Mouse (Mus musculus) embryonic facial prominence, embryonic 14.5 days (tissue): Measurements from ENCODE around the gene Ankrd60. TPM values are rescaled to one million over a fixed set of nuclear protein-coding genes. Genes with fewer than 3 reads are reported as not detected.

Source experiments
- ATAC-seq: fragments of 200-750 bp; cut with Nextera tagmentation; 2 replicates; pipeline ENCODE4 v1.8.0; 2017; ENCODE audit warnings: low read depth, moderate number of reproducible peaks, moderate TSS enrichment
- DNase-seq: peaks from one replicate; pipeline ENCODE4 v3.0.0-alpha.2; 2015; ENCODE audit warnings: low spot score
- H3K27ac ChIP-seq: fragments of 300-500 bp; sonication (generic); replicated peaks from 2 replicates; pipeline ENCODE4 v1.5.1; 2014; ENCODE audit warnings: low read depth, mild to moderate bottlenecking, low read length, moderate library complexity
- H3K27me3 ChIP-seq: fragments of 300-500 bp; sonication (generic); replicated peaks from 2 replicates; pipeline ENCODE4 v1.6.1; 2014; ENCODE audit warnings: low read length; ENCODE audit not compliant: control insufficient read depth, insufficient read depth
- H3K36me3 ChIP-seq: fragments of 300-500 bp; sonication (generic); 2 replicates; pipeline ENCODE4 v1.6.1; 2014; ENCODE audit warnings: low read length, mixed read lengths; ENCODE audit not compliant: control insufficient read depth, insufficient read depth
- H3K4me1 ChIP-seq: fragments of 300-500 bp; sonication (generic); 2 replicates; pipeline ENCODE4 v1.6.1; 2014; ENCODE audit warnings: antibody characterized with exemption, low read length; ENCODE audit not compliant: control insufficient read depth, insufficient read depth
- H3K4me2 ChIP-seq: fragments of 300-500 bp; sonication (generic); 2 replicates; pipeline ENCODE4 v1.6.1; 2014; ENCODE audit warnings: low read depth, mild to moderate bottlenecking, low read length, moderate library complexity, mixed read lengths
- H3K4me3 ChIP-seq: fragments of 300-500 bp; sonication (generic); 2 replicates; pipeline ENCODE4 v1.5.1; 2014; ENCODE audit warnings: low read depth, mild to moderate bottlenecking, low read length
- H3K9ac ChIP-seq: fragments of 300-500 bp; sonication (generic); 2 replicates; pipeline ENCODE4 v1.6.1; 2014; ENCODE audit warnings: low read depth, mild to moderate bottlenecking, low read length, moderate library complexity, mixed read lengths
- H3K9me3 ChIP-seq: fragments of 300-500 bp; sonication (generic); 2 replicates; pipeline ENCODE4 v1.6.1; 2016; ENCODE audit warnings: low read length; ENCODE audit not compliant: control insufficient read depth
- WGBS: fragments of 180-500 bp; shearing (Covaris S2); extraction: QIAGEN DNeasy Blood & Tissue Kit; methylation state at CpG from one replicate; pipeline ENCODE4 v1.1.7; 2014; 5-methylcytosine and 5-hydroxymethylcytosine counted together
- polyA plus RNA-seq: library from polyadenylated mRNA; unstranded; fragments of >200 nt; fragmentation: Nextera tagmentation; extraction: Ambion mirVana; gene quantifications from 2 replicates; pipeline ENCODE4 v1.2.1, GENCODE M21; 2014

Ankrd60 gene
- polyA plus RNA-seq, 1 experiment from 2014 or later = not detected

DNA sequence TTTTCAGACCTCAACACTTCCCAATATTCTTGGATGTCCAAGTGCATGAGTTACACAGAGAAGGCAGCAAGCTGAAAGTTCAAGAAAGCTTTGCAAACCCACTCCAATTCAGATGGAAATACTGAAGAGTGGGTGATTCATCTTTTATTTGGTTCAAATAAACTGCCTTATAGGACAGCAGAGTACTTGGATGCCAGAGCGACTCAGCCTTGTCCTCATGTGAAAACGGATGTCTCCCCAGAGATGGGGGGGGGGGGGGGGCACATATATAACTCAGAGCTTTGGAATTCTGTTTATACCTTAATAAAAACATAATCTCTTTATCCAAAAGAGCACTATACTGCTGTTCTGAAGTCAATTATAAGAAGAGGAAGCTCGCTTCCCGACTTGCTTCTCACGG, 9.2 kb upstream of the Ankrd60 start:
- peaks cover 32% of the 10 kb centered on the region for H3K36me3 ChIP-seq

GRCm38 (mm10) chr2:173586118-173586968, 8.2 kb upstream of the Ankrd60 start:
- peaks cover 6% of the 10 kb centered on the region; the same call in 1 of the 2 replicates for H3K4me1 ChIP-seq
- H3K27ac ChIP-seq = peak overlapping the region; percentile 71
- H3K9ac ChIP-seq = peak overlapping the region; percentile 53
- H3K4me3 ChIP-seq = peak overlapping the region; percentile 45
- peaks cover 7% of the 10 kb centered on the region; the same call in 1 of the 2 replicates for H3K9me3 ChIP-seq
- H3K4me2 ChIP-seq = peak overlapping the region; percentile 87
- 1% methylated on average over 68 of the region's 68 CpGs for WGBS
- H3K27me3 ChIP-seq = peaks cover 32% of the 10 kb centered on the region
- DNase-seq (peak; percentile 54), ATAC-seq (peak; percentile 56; the same call in 1 of the 2 replicates)
- H3K36me3 ChIP-seq = peaks cover 24% of the 10 kb centered on the region

More for the DNA sequence above, 9.2 kb upstream of the Ankrd60 start:
- no peak overlapping the region for H3K27ac ChIP-seq
- no peak overlapping the region for H3K4me3 ChIP-seq
- peaks cover 7% of the 10 kb centered on the region; the same call in 1 of the 2 replicates for H3K9me3 ChIP-seq
- DNase-seq (no peak), ATAC-seq (no peak)
- H3K4me1 ChIP-seq = peaks cover 6% of the 10 kb centered on the region; the same call in 1 of the 2 replicates
- no peak overlapping the region for H3K4me2 ChIP-seq
- H3K9ac ChIP-seq = no peak overlapping the region
- H3K27me3 ChIP-seq = peaks cover 32% of the 10 kb centered on the region
- WGBS = 83% methylated on average over 5 of the region's 5 CpGs

DNA sequence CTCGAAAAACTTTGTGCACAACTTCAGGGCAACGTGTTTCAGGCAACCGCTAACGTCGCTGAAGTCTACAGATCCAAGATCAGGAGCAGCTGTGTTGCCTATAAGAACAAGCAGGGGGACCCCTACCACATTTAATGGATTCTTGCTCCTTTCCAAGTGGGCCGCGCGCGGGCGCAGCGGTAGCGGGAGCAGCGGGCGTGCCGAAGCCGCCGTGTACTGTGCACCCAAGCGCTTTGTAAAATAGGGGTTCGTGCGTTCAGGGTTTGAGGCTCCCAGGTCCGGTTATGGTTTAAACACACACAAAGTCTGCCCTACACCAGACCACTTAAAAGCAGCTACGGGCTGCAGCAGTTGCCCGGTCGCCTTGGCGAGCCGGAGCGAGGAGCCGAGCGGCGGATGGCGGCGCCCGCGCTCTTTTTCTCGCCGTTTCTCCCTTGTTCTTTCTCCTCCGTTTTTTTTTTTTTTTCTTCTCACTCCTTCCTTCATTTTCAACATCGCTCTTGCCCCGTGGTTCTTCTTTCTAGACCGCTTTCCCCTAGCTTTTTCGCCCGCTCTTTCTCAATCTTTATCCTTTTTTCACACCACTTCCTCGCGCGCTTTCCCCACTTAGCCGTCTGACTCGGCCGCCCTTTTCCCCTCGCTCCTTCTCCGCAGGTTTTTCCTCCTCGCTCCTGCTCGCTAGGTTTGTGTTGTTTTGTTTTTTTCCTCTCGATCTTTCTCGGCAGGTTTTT, 7.4 kb upstream of the Ankrd60 start:
- ATAC-seq (peak; percentile 89), DNase-seq (peak; percentile 94)
- H3K4me3 ChIP-seq = peak overlapping the region; percentile 45
- H3K27me3 ChIP-seq = peaks cover 32% of the 10 kb centered on the region
- H3K4me2 ChIP-seq = peak overlapping the region; percentile 87
- peak overlapping the region; percentile 71 for H3K27ac ChIP-seq
- peaks cover 7% of the 10 kb centered on the region; the same call in 1 of the 2 replicates for H3K9me3 ChIP-seq
- WGBS = under 1% methylated on average over 45 of the region's 54 CpGs
- peak overlapping the region; percentile 53 for H3K9ac ChIP-seq
- peaks cover 20% of the 10 kb centered on the region for H3K36me3 ChIP-seq
- peaks cover 6% of the 10 kb centered on the region; the same call in 1 of the 2 replicates for H3K4me1 ChIP-seq

GRCm38 (mm10) chr2:173584361-173584760, 6.2 kb upstream of the Ankrd60 start:
- peaks cover 14% of the 10 kb centered on the region for H3K36me3 ChIP-seq
- peak; percentile 44 for DNase-seq
- peaks cover 6% of the 10 kb centered on the region; the same call in 1 of the 2 replicates for H3K4me1 ChIP-seq
- WGBS = 24% methylated on average over 15 of the region's 15 CpGs
- 0 out of 2 replicates have a peak overlapping the region, but pooled peaks have one; percentile 1 for H3K9ac ChIP-seq
- peaks cover 34% of the 10 kb centered on the region for H3K27me3 ChIP-seq
- no peak overlapping the region for H3K27ac ChIP-seq
- H3K9me3 ChIP-seq = peaks cover 7% of the 10 kb centered on the region; the same call in 1 of the 2 replicates
- ATAC-seq = no peak
- H3K4me2 ChIP-seq = no peak overlapping the region
- H3K4me3 ChIP-seq = no peak overlapping the region

DNA sequence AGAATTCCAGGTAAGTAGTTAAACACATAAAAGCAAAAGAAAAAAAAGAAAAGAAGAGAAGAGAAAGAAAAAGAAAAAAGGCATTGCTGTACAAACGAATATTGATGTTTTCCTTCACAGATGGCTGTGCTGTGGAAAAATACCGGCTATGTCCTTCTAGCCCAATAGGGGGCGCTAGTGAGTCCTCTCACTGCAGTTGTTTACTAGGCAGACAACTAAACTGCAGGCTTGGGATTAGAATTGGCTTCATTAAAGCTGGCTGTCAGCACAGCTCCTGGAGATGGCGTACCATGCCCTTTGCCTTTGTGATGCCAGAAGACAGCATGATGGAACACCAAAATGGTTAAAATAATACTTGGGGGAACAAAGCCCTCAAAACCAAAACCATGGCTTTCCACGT, 5.3 kb upstream of the Ankrd60 start:
- H3K27ac ChIP-seq = no peak overlapping the region
- no peak overlapping the region for H3K4me3 ChIP-seq
- ATAC-seq (no peak), DNase-seq (no peak)
- peaks cover 8% of the 10 kb centered on the region for H3K4me1 ChIP-seq
- H3K27me3 ChIP-seq = peaks cover 34% of the 10 kb centered on the region
- H3K36me3 ChIP-seq = peaks cover 9% of the 10 kb centered on the region
- H3K9me3 ChIP-seq = peaks cover 7% of the 10 kb centered on the region; the same call in 1 of the 2 replicates
- no peak overlapping the region for H3K4me2 ChIP-seq
- WGBS = 46% methylated on average over 5 of the region's 5 CpGs
- H3K9ac ChIP-seq = no peak overlapping the region

- no peak for ATAC-seq
- Histone ChIP-seq H3K4me2 (no peak overlapping the region), H3K4me3 (no peak overlapping the region), H3K36me3 (peaks cover 9% of the 10 kb centered on the region), H3K27me3 (peaks cover 34% of the 10 kb centered on the region), H3K27ac (no peak overlapping the region), H3K9ac (no peak overlapping the region), H3K9me3 (peaks cover 7% of the 10 kb centered on the region; the same call in 1 of the 2 replicates), H3K4me1 (peaks cover 11% of the 10 kb centered on the region)
- WGBS = 92% methylated on average over 3 of the region's 3 CpGs
- no peak for DNase-seq
Observed at GRCm38 (mm10) chr2:173582903-173583302, 4.7 kb upstream of the Ankrd60 start.

DNA sequence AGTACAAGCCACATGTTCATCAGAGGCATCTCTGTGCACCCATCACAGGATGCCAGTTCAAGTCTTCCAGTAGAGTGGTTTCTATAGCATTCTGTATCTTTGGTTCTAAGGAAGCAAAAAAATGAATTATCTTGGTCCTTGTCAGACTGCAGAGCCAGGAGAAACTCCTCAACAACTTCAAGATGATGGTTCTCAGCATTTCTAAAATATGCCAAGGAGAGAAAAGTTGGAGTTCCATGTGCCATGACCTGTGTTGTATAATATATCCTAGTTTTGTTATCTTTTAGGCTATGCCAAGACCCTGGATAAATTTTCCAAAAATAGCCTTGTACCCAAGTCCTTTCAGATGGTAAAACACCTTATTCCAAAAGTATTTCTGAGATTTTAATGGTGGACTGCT, 2.9 kb upstream of the Ankrd60 start:
- peaks cover 22% of the 10 kb centered on the region for H3K27me3 ChIP-seq

DNA sequence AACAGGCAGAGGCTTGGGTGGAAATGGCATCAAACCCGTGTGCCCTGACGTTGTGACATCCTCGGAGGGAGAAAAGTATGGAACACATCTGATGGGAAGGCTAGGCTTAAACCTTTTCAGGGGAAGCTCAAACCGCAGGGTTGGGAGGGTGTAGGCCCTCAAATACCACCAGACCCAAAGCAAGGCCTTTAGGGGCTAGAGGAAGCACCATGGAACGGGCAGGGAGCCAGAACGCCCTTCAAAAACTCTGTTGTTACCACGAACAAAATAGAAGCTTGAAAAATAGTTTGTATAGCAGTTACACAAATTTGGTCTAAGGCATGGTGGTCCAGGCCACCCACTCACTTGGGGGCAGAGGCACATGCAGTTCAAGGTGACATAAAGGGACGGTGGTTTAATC, 430 bp upstream of the Ankrd60 start:
- WGBS = 23% methylated on average over 8 of the region's 8 CpGs

More for the DNA sequence above, 2.9 kb upstream of the Ankrd60 start:
- Histone ChIP-seq H3K36me3 (no peaks in the 10 kb centered on the region), H3K4me2 (no peak overlapping the region), H3K9ac (no peak overlapping the region), H3K4me1 (peaks cover 5% of the 10 kb centered on the region), H3K9me3 (no peaks in the 10 kb centered on the region), H3K4me3 (no peak overlapping the region), H3K27ac (no peak overlapping the region)
- ATAC-seq = no peak
- no peak for DNase-seq

More for the DNA sequence above, 430 bp upstream of the Ankrd60 start:
- Histone ChIP-seq H3K4me1 (peaks cover 5% of the 10 kb centered on the region), H3K4me3 (peak overlapping the region; percentile 46), H3K27ac (no peak overlapping the region), H3K9me3 (no peaks in the 10 kb centered on the region), H3K36me3 (no peaks in the 10 kb centered on the region), H3K4me2 (peak overlapping the region; percentile 81), H3K27me3 (peaks cover 4% of the 10 kb centered on the region), H3K9ac (peak overlapping the region; percentile 65)
- ATAC-seq = peak; percentile 41
- DNase-seq = peak; percentile 40
